Mouse (Mus musculus): ENCODE data around the gene Ptprs. TPM values are rescaled to one million over a fixed set of nuclear protein-coding genes. Genes with fewer than 3 reads are reported as not detected.
"Not testable (repeated sequence)": the region's sequence is repeated elsewhere in the genome, so short reads cannot be mapped to it uniquely, and the experiment has no call there.

The Ptprs gene
- polyA plus RNA-seq, 1 experiment from 2014 or later, result 174 TPM

GRCm38 (mm10) chr17:56502526-56502925 is 26.2 kb upstream of the Ptprs start:
- 25% methylated on average over 9 of the region's 9 CpGs for WGBS
- Histone ChIP-seq H3K4me2 (ENCODE audit: low read depth) (no peak overlapping the region), H3K4me3 (ENCODE audit: low read depth, low read length) (no peak overlapping the region), H3K9ac (ENCODE audit: low read length) (no peak overlapping the region), H3K27ac (ENCODE audit: low read depth, low read length) (no peak overlapping the region), H3K27me3 (ENCODE audit: control insufficient read depth, insufficient read depth, low read length) (no peaks in the 10 kb centered on the region), H3K4me1 (ENCODE audit: control insufficient read depth, insufficient read depth, low read length) (peaks cover 3% of the 10 kb centered on the region; the same call in 1 of the 2 replicates), H3K36me3 (ENCODE audit: control insufficient read depth, insufficient read depth, low read length) (no peaks in the 10 kb centered on the region), H3K9me3 (ENCODE audit: control insufficient read depth, low read length) (no peaks in the 10 kb centered on the region)
- peak; percentile 33 for DNase-seq (ENCODE audit: low spot score)
- ATAC-seq (ENCODE audit: insufficient read depth, low FRiP score, low TSS enrichment), result no peak; the same call in 1 of the 2 replicates

GRCm38 (mm10) chr17:56501635-56502400 is 25.5 kb upstream of the Ptprs start:
- H3K27me3 ChIP-seq (ENCODE audit: control insufficient read depth, insufficient read depth, low read length); H3K27ac ChIP-seq (ENCODE audit: low read depth, low read length); ATAC-seq (ENCODE audit: insufficient read depth, low FRiP score, low TSS enrichment); DNase-seq (ENCODE audit: low spot score); H3K4me3 ChIP-seq (ENCODE audit: low read depth, low read length); H3K9me3 ChIP-seq (ENCODE audit: control insufficient read depth, low read length); H3K4me1 ChIP-seq (ENCODE audit: control insufficient read depth, insufficient read depth, low read length); H3K4me2 ChIP-seq (ENCODE audit: low read depth); H3K36me3 ChIP-seq (ENCODE audit: control insufficient read depth, insufficient read depth, low read length); H3K9ac ChIP-seq (ENCODE audit: low read length): not testable (repeated sequence)
- WGBS, result 61% methylated on average over 2 of the region's 2 CpGs

GRCm38 (mm10) chr17:56499229-56499628 is 22.9 kb upstream of the Ptprs start:
- 72% methylated on average over 5 of the region's 5 CpGs for WGBS
- Histone ChIP-seq H3K9ac (ENCODE audit: low read length) (no peak overlapping the region), H3K9me3 (ENCODE audit: control insufficient read depth, low read length) (peaks cover 11% of the 10 kb centered on the region), H3K4me3 (ENCODE audit: low read depth, low read length) (no peak overlapping the region), H3K4me2 (ENCODE audit: low read depth) (no peak overlapping the region), H3K36me3 (ENCODE audit: control insufficient read depth, insufficient read depth, low read length) (no peaks in the 10 kb centered on the region), H3K4me1 (ENCODE audit: control insufficient read depth, insufficient read depth, low read length) (no peaks in the 10 kb centered on the region), H3K27ac (ENCODE audit: low read depth, low read length) (no peak overlapping the region), H3K27me3 (ENCODE audit: control insufficient read depth, insufficient read depth, low read length) (no peaks in the 10 kb centered on the region)
- ATAC-seq (ENCODE audit: insufficient read depth, low FRiP score, low TSS enrichment) (no peak), DNase-seq (ENCODE audit: low spot score) (no peak)

GRCm38 (mm10) chr17:56494480-56494879 is 18.2 kb upstream of the Ptprs start:
- H3K4me2 ChIP-seq (ENCODE audit: low read depth), result no peak overlapping the region
- no peaks in the 10 kb centered on the region for H3K4me1 ChIP-seq (ENCODE audit: control insufficient read depth, insufficient read depth, low read length)
- H3K27ac ChIP-seq (ENCODE audit: low read depth, low read length), result no peak overlapping the region
- 69% methylated on average over 2 of the region's 2 CpGs for WGBS
- ATAC-seq (ENCODE audit: insufficient read depth, low FRiP score, low TSS enrichment) (no peak), DNase-seq (ENCODE audit: low spot score) (no peak)
- no peak overlapping the region for H3K4me3 ChIP-seq (ENCODE audit: low read depth, low read length)
- H3K27me3 ChIP-seq (ENCODE audit: control insufficient read depth, insufficient read depth, low read length), result no peaks in the 10 kb centered on the region
- no peak overlapping the region for H3K9ac ChIP-seq (ENCODE audit: low read length)
- H3K9me3 ChIP-seq (ENCODE audit: control insufficient read depth, low read length), result peaks cover 17% of the 10 kb centered on the region
- no peaks in the 10 kb centered on the region for H3K36me3 ChIP-seq (ENCODE audit: control insufficient read depth, insufficient read depth, low read length)

- Histone ChIP-seq H3K9ac (ENCODE audit: low read length) (no peak overlapping the region), H3K4me2 (ENCODE audit: low read depth) (no peak overlapping the region), H3K4me3 (ENCODE audit: low read depth, low read length) (no peak overlapping the region), H3K36me3 (ENCODE audit: control insufficient read depth, insufficient read depth, low read length) (no peaks in the 10 kb centered on the region), H3K27me3 (ENCODE audit: control insufficient read depth, insufficient read depth, low read length) (no peaks in the 10 kb centered on the region), H3K9me3 (ENCODE audit: control insufficient read depth, low read length) (peaks cover 17% of the 10 kb centered on the region), H3K27ac (ENCODE audit: low read depth, low read length) (no peak overlapping the region), H3K4me1 (ENCODE audit: control insufficient read depth, insufficient read depth, low read length) (no peaks in the 10 kb centered on the region)
- DNase-seq (ENCODE audit: low spot score) (no peak), ATAC-seq (ENCODE audit: insufficient read depth, low FRiP score, low TSS enrichment) (no peak)
- WGBS, result 100% methylated on average over 2 of the region's 2 CpGs
Observed at GRCm38 (mm10) chr17:56493841-56494240, 17.6 kb upstream of the Ptprs start.

GRCm38 (mm10) chr17:56490438-56491152 is 14.3 kb upstream of the Ptprs start:
- Histone ChIP-seq H3K4me2 (ENCODE audit: low read depth) (no peak overlapping the region), H3K27ac (ENCODE audit: low read depth, low read length) (no peak overlapping the region), H3K4me3 (ENCODE audit: low read depth, low read length) (no peak overlapping the region), H3K27me3 (ENCODE audit: control insufficient read depth, insufficient read depth, low read length) (no peaks in the 10 kb centered on the region), H3K36me3 (ENCODE audit: control insufficient read depth, insufficient read depth, low read length) (no peaks in the 10 kb centered on the region), H3K9me3 (ENCODE audit: control insufficient read depth, low read length) (peaks cover 11% of the 10 kb centered on the region), H3K9ac (ENCODE audit: low read length) (no peak overlapping the region), H3K4me1 (ENCODE audit: control insufficient read depth, insufficient read depth, low read length) (peaks cover 11% of the 10 kb centered on the region)
- WGBS, result 80% methylated on average over 7 of the region's 7 CpGs
- DNase-seq (ENCODE audit: low spot score) (no peak), ATAC-seq (ENCODE audit: insufficient read depth, low FRiP score, low TSS enrichment) (no peak)

GRCm38 (mm10) chr17:56488028-56488427 is 11.7 kb upstream of the Ptprs start:
- Histone ChIP-seq H3K27ac (ENCODE audit: low read depth, low read length) (peak overlapping the region; percentile 81), H3K9ac (ENCODE audit: low read length) (peak overlapping the region; percentile 32; the same call in 1 of the 2 replicates), H3K36me3 (ENCODE audit: control insufficient read depth, insufficient read depth, low read length) (no peaks in the 10 kb centered on the region), H3K4me1 (ENCODE audit: control insufficient read depth, insufficient read depth, low read length) (peaks cover 11% of the 10 kb centered on the region), H3K27me3 (ENCODE audit: control insufficient read depth, insufficient read depth, low read length) (no peaks in the 10 kb centered on the region), H3K4me2 (ENCODE audit: low read depth) (peak overlapping the region; percentile 9; the same call in 1 of the 2 replicates), H3K9me3 (ENCODE audit: control insufficient read depth, low read length) (no peaks in the 10 kb centered on the region), H3K4me3 (ENCODE audit: low read depth, low read length) (no peak overlapping the region)
- peak; percentile 92 for ATAC-seq (ENCODE audit: insufficient read depth, low FRiP score, low TSS enrichment)
- peak; percentile 89 for DNase-seq (ENCODE audit: low spot score)
- WGBS, result 7% methylated on average over 12 of the region's 12 CpGs

- H3K27ac ChIP-seq (ENCODE audit: low read depth, low read length), result peak overlapping the region; percentile 81
- peaks cover 11% of the 10 kb centered on the region for H3K4me1 ChIP-seq (ENCODE audit: control insufficient read depth, insufficient read depth, low read length)
- H3K9me3 ChIP-seq (ENCODE audit: control insufficient read depth, low read length), result no peaks in the 10 kb centered on the region
- 6% methylated on average over 11 of the region's 16 CpGs for WGBS
- H3K4me2 ChIP-seq (ENCODE audit: low read depth), result no peak overlapping the region
- peak overlapping the region; percentile 32; the same call in 1 of the 2 replicates for H3K9ac ChIP-seq (ENCODE audit: low read length)
- ATAC-seq (ENCODE audit: insufficient read depth, low FRiP score, low TSS enrichment) (peak; percentile 88), DNase-seq (ENCODE audit: low spot score) (peak; percentile 69)
- no peaks in the 10 kb centered on the region for H3K27me3 ChIP-seq (ENCODE audit: control insufficient read depth, insufficient read depth, low read length)
- H3K4me3 ChIP-seq (ENCODE audit: low read depth, low read length), result no peak overlapping the region
- H3K36me3 ChIP-seq (ENCODE audit: control insufficient read depth, insufficient read depth, low read length), result no peaks in the 10 kb centered on the region
Observed at GRCm38 (mm10) chr17:56487441-56487888, 11.2 kb upstream of the Ptprs start.

Data from neural tube, embryonic 11.5 days (tissue).